ENCODE assay signal across 15 mouse cellular contexts in genomic region chr8:23562504-23562903, GRCm38 (mm10).
DNase-seq lines count a peak whose midpoint lies in the region; ATAC-seq and TF ChIP-seq lines count a peak whose summit lies in the region.
"Had no signal": no experiment of that assay in that cellular context is flagged by ENCODE, and none has a peak within 500 bp of the region (broad histone marks: within the 10 kb centered on the region; RNA-seq: fewer than 3 reads in every experiment).

No protein-coding gene starts in this region.

- peak overlapping the region; percentile 39; the same call in 1 of the 2 replicates for H3K4me2 ChIP-seq in hindbrain, embryonic 12.5 days (replicated peaks)
- H3K4me2 ChIP-seq in midbrain, embryonic 12.5 days (replicated peaks), result peak overlapping the region; percentile 44

- TF ChIP-seq CTCF in ES-Bruce4 (IDR thresholded peaks at IDR 0.05; ENCODE audit: low read depth, low read length), result no peak

- peaks cover 21% of the 10 kb centered on the region for H3K9me3 ChIP-seq in ES-Bruce4 (replicated peaks; ENCODE audit: control insufficient read depth, insufficient read depth, low read length, poor library complexity, severe bottlenecking)
- no peaks in the 10 kb centered on the region for H3K9me3 ChIP-seq in embryonic facial prominence, embryonic 10.5 days
- H3K9me3 ChIP-seq in hindbrain, embryonic 12.5 days (replicated peaks), result no peaks in the 10 kb centered on the region
- no peaks in the 10 kb centered on the region for H3K9me3 ChIP-seq in midbrain, embryonic 12.5 days

- H3K36me3 ChIP-seq in ES-Bruce4 (ENCODE audit: control insufficient read depth, insufficient read depth, low read length, poor library complexity, severe bottlenecking), result no peaks in the 10 kb centered on the region
- no peaks in the 10 kb centered on the region for H3K36me3 ChIP-seq in embryonic facial prominence, embryonic 10.5 days (replicated peaks)
- no peaks in the 10 kb centered on the region for H3K36me3 ChIP-seq in hindbrain, embryonic 12.5 days
- H3K36me3 ChIP-seq in midbrain, embryonic 12.5 days, result no peaks in the 10 kb centered on the region

- TF ChIP-seq POLR2A in ES-Bruce4 (IDR thresholded peaks at IDR 0.05; ENCODE audit: insufficient read depth, low read length), result no peak

- WGBS in embryonic facial prominence, embryonic 10.5 days, result 26% methylated on average over 9 of the region's 9 CpGs
- WGBS in hindbrain, embryonic 12.5 days, result 13% methylated on average over 9 of the region's 9 CpGs
- 12% methylated on average over 3 of the region's 9 CpGs for WGBS in midbrain, embryonic 12.5 days

- no peaks in the 10 kb centered on the region for H3K4me1 ChIP-seq in ES-Bruce4 (ENCODE audit: control insufficient read depth, insufficient read depth, low read length)
- H3K4me1 ChIP-seq in embryonic facial prominence, embryonic 10.5 days, result peaks cover 19% of the 10 kb centered on the region
- peaks cover 18% of the 10 kb centered on the region for H3K4me1 ChIP-seq in hindbrain, embryonic 12.5 days
- H3K4me1 ChIP-seq in midbrain, embryonic 12.5 days, result peaks cover 27% of the 10 kb centered on the region

- ATAC-seq in hindbrain, embryonic 12.5 days (ENCODE audit: low FRiP score), result no peak
- ATAC-seq in midbrain, embryonic 12.5 days (ENCODE audit: low FRiP score, low read depth), result no peak

- TF ChIP-seq EP300 in ES-Bruce4 (IDR thresholded peaks at IDR 0.05; ENCODE audit: insufficient read depth, low read depth, low read length), result peak; percentile 45; the same call in 1 of the 2 replicates

- no peak overlapping the region for H3K9ac ChIP-seq in ES-Bruce4 (ENCODE audit: low read depth, poor library complexity, severe bottlenecking)
- no peak overlapping the region for H3K9ac ChIP-seq in hindbrain, embryonic 12.5 days
- H3K9ac ChIP-seq in midbrain, embryonic 12.5 days (replicated peaks), result no peak overlapping the region

- peak overlapping the region; percentile 99 for H3K27ac ChIP-seq in ES-Bruce4 (ENCODE audit: insufficient read depth, low read length)
- H3K27ac ChIP-seq in embryonic facial prominence, embryonic 10.5 days (replicated peaks), result no peak overlapping the region
- no peak overlapping the region for H3K27ac ChIP-seq in hindbrain, embryonic 12.5 days
- H3K27ac ChIP-seq in midbrain, embryonic 12.5 days (replicated peaks), result no peak overlapping the region
- H3K27ac ChIP-seq: kidney, postnatal 0 days had no signal

- no peak for DNase-seq in embryonic facial prominence, embryonic 10.5 days (ENCODE audit: low spot score)
- no peak for DNase-seq in ovary, postnatal 14 days (ENCODE audit: low spot score)
- DNase-seq in right cerebral cortex, postnatal 10 days (ENCODE audit: low spot score in 2 of 2), result no peak
- no peak for DNase-seq in Muller cell, postnatal 12 days (ENCODE audit: inconsistent ontology term)
- DNase-seq in cerebellum, adult 8-10 months, result no peak
- DNase-seq: B cell, adult 2 months; cerebellum, adult 11-12 months; layer of hippocampus, adult 9-11 months; lung, postnatal 4 days; thymus, postnatal 4 days had no signal

- no peak overlapping the region for H3K4me3 ChIP-seq in ES-Bruce4 (ENCODE audit: low read depth, low read length)
- H3K4me3 ChIP-seq in embryonic facial prominence, embryonic 10.5 days, result peak overlapping the region; percentile 45; the same call in 1 of the 2 replicates
- H3K4me3 ChIP-seq in hindbrain, embryonic 12.5 days, result no peak overlapping the region
- no peak overlapping the region for H3K4me3 ChIP-seq in midbrain, embryonic 12.5 days
- H3K4me3 ChIP-seq: myocyte had no signal

- no peaks in the 10 kb centered on the region for H3K27me3 ChIP-seq in ES-Bruce4 (ENCODE audit: control insufficient read depth, insufficient read depth, low read length, poor library complexity, severe bottlenecking)
- H3K27me3 ChIP-seq in embryonic facial prominence, embryonic 10.5 days (replicated peaks; ENCODE audit: low read depth, poor library complexity, severe bottlenecking), result peaks cover 50% of the 10 kb centered on the region
- H3K27me3 ChIP-seq in hindbrain, embryonic 12.5 days, result peaks cover 25% of the 10 kb centered on the region
- H3K27me3 ChIP-seq in midbrain, embryonic 12.5 days, result peaks cover 27% of the 10 kb centered on the region
